Mouse (Mus musculus): ENCODE data around the gene Gpkow. TPM values are rescaled to one million over a fixed set of nuclear protein-coding genes. Genes with fewer than 3 reads are reported as not detected.

Gpkow gene
- polyA plus RNA-seq, 1 experiment from 2014 or later, result 39.0 TPM

GRCm38 (mm10) chrX:7728215-7728921 lies 31.4 kb downstream of the Gpkow start, which contains the start of gene Praf2:
TSS of gene Praf2 (plus strand) at chrX:7728439.
- H3K27me3 ChIP-seq (ENCODE audit: control insufficient read depth, insufficient read depth, low read length), result no peaks in the 10 kb centered on the region
- no peaks in the 10 kb centered on the region for H3K9me3 ChIP-seq (ENCODE audit: control insufficient read depth, low read depth, low read length)
- peak within 1 kb of the TSS; percentile 44 for H3K4me3 ChIP-seq (ENCODE audit: low read depth, low read length)
- peak; percentile 93 for ATAC-seq (ENCODE audit: insufficient number of reproducible peaks, insufficient read depth, low FRiP score, low read depth)
- peak within 1 kb of the TSS; percentile 58; the same call in 1 of the 2 replicates for H3K27ac ChIP-seq (ENCODE audit: low read length)
- 16% methylated on average over 42 of the region's 42 CpGs for WGBS
- H3K9ac ChIP-seq (replicated peaks; ENCODE audit: low read depth, low read length), result 0 out of 2 replicates have a peak within 1 kb of the TSS, but pooled peaks have one; percentile 14
- no peaks in the 10 kb centered on the region; the same call in none of the 2 replicates for H3K36me3 ChIP-seq (ENCODE audit: control insufficient read depth, insufficient read depth, low read length)
- H3K4me1 ChIP-seq (ENCODE audit: control insufficient read depth, insufficient read depth, low read length), result no peaks in the 10 kb centered on the region; the same call in 1 of the 2 replicates
- peak within 1 kb of the TSS; percentile 43 for H3K4me2 ChIP-seq (replicated peaks; ENCODE audit: low read depth, low read length)

- Histone ChIP-seq H3K27me3 (ENCODE audit: control insufficient read depth, insufficient read depth, low read length) (no peaks in the 10 kb centered on the region), H3K36me3 (ENCODE audit: control insufficient read depth, insufficient read depth, low read length) (no peaks in the 10 kb centered on the region; the same call in none of the 2 replicates), H3K9ac (replicated peaks; ENCODE audit: low read depth, low read length) (0 out of 2 replicates have a peak overlapping the region, but pooled peaks have one; percentile 14), H3K27ac (ENCODE audit: low read length) (no peak overlapping the region), H3K4me1 (ENCODE audit: control insufficient read depth, insufficient read depth, low read length) (no peaks in the 10 kb centered on the region; the same call in 1 of the 2 replicates), H3K4me3 (ENCODE audit: low read depth, low read length) (peak overlapping the region; percentile 44), H3K9me3 (ENCODE audit: control insufficient read depth, low read depth, low read length) (no peaks in the 10 kb centered on the region), H3K4me2 (replicated peaks; ENCODE audit: low read depth, low read length) (peak overlapping the region; percentile 43)
- peak; percentile 20; the same call in 1 of the 2 replicates for ATAC-seq (ENCODE audit: insufficient number of reproducible peaks, insufficient read depth, low FRiP score, low read depth)
- WGBS, result 26% methylated on average over 4 of the region's 4 CpGs
Observed at GRCm38 (mm10) chrX:7728922-7729265, 32.0 kb downstream of the Gpkow start.

GRCm38 (mm10) chrX:7733571-7734156 lies 36.7 kb downstream of the Gpkow start:
- Histone ChIP-seq H3K36me3 (ENCODE audit: control insufficient read depth, insufficient read depth, low read length) (no peaks in the 10 kb centered on the region), H3K4me1 (ENCODE audit: control insufficient read depth, insufficient read depth, low read length) (no peaks in the 10 kb centered on the region; the same call in 1 of the 2 replicates), H3K27me3 (ENCODE audit: control insufficient read depth, insufficient read depth, low read length) (no peaks in the 10 kb centered on the region), H3K9ac (replicated peaks; ENCODE audit: low read depth, low read length) (no peak overlapping the region), H3K4me2 (replicated peaks; ENCODE audit: low read depth, low read length) (no peak overlapping the region), H3K27ac (ENCODE audit: low read length) (no peak overlapping the region), H3K9me3 (ENCODE audit: control insufficient read depth, low read depth, low read length) (no peaks in the 10 kb centered on the region), H3K4me3 (ENCODE audit: low read depth, low read length) (no peak overlapping the region)
- ATAC-seq (ENCODE audit: insufficient number of reproducible peaks, insufficient read depth, low FRiP score, low read depth), result no peak
- 37% methylated on average over 26 of the region's 26 CpGs for WGBS

- Histone ChIP-seq H3K9ac (replicated peaks; ENCODE audit: low read depth, low read length) (no peak overlapping the region), H3K9me3 (ENCODE audit: control insufficient read depth, low read depth, low read length) (no peaks in the 10 kb centered on the region), H3K36me3 (ENCODE audit: control insufficient read depth, insufficient read depth, low read length) (no peaks in the 10 kb centered on the region), H3K4me2 (replicated peaks; ENCODE audit: low read depth, low read length) (0 out of 2 replicates have a peak overlapping the region, but pooled peaks have one; percentile 18), H3K27ac (ENCODE audit: low read length) (peak overlapping the region; percentile 44; the same call in 1 of the 2 replicates), H3K27me3 (ENCODE audit: control insufficient read depth, insufficient read depth, low read length) (no peaks in the 10 kb centered on the region), H3K4me1 (ENCODE audit: control insufficient read depth, insufficient read depth, low read length) (no peaks in the 10 kb centered on the region), H3K4me3 (ENCODE audit: low read depth, low read length) (no peak overlapping the region)
- 63% methylated on average over 14 of the region's 14 CpGs for WGBS
- peak; percentile 78 for ATAC-seq (ENCODE audit: insufficient number of reproducible peaks, insufficient read depth, low FRiP score, low read depth)
Observed at GRCm38 (mm10) chrX:7739336-7740081, 42.6 kb downstream of the Gpkow start.

GRCm38 (mm10) chrX:7740082-7740819 lies 43.3 kb downstream of the Gpkow start:
- Histone ChIP-seq H3K27ac (ENCODE audit: low read length) (peak overlapping the region; percentile 48; the same call in 1 of the 2 replicates), H3K4me1 (ENCODE audit: control insufficient read depth, insufficient read depth, low read length) (no peaks in the 10 kb centered on the region), H3K9ac (replicated peaks; ENCODE audit: low read depth, low read length) (no peak overlapping the region), H3K9me3 (ENCODE audit: control insufficient read depth, low read depth, low read length) (no peaks in the 10 kb centered on the region), H3K27me3 (ENCODE audit: control insufficient read depth, insufficient read depth, low read length) (no peaks in the 10 kb centered on the region), H3K36me3 (ENCODE audit: control insufficient read depth, insufficient read depth, low read length) (no peaks in the 10 kb centered on the region), H3K4me3 (ENCODE audit: low read depth, low read length) (peak overlapping the region; percentile 5; the same call in 1 of the 2 replicates), H3K4me2 (replicated peaks; ENCODE audit: low read depth, low read length) (0 out of 2 replicates have a peak overlapping the region, but pooled peaks have one; percentile 18)
- 0 out of 2 replicates have a peak, but pooled peaks have one; percentile 26 for ATAC-seq (ENCODE audit: insufficient number of reproducible peaks, insufficient read depth, low FRiP score, low read depth)
- WGBS, result 49% methylated on average over 10 of the region's 10 CpGs

GRCm38 (mm10) chrX:7741103-7741502 lies 44.2 kb downstream of the Gpkow start:
- Histone ChIP-seq H3K4me2 (replicated peaks; ENCODE audit: low read depth, low read length) (0 out of 2 replicates have a peak overlapping the region, but pooled peaks have one; percentile 10), H3K9ac (replicated peaks; ENCODE audit: low read depth, low read length) (no peak overlapping the region), H3K36me3 (ENCODE audit: control insufficient read depth, insufficient read depth, low read length) (no peaks in the 10 kb centered on the region), H3K4me3 (ENCODE audit: low read depth, low read length) (0 out of 2 replicates have a peak overlapping the region, but pooled peaks have one; percentile 5), H3K27me3 (ENCODE audit: control insufficient read depth, insufficient read depth, low read length) (no peaks in the 10 kb centered on the region), H3K27ac (ENCODE audit: low read length) (peak overlapping the region; percentile 48; the same call in 1 of the 2 replicates), H3K9me3 (ENCODE audit: control insufficient read depth, low read depth, low read length) (no peaks in the 10 kb centered on the region), H3K4me1 (ENCODE audit: control insufficient read depth, insufficient read depth, low read length) (no peaks in the 10 kb centered on the region)
- 65% methylated on average over 5 of the region's 5 CpGs for WGBS
- ATAC-seq (ENCODE audit: insufficient number of reproducible peaks, insufficient read depth, low FRiP score, low read depth), result no peak

GRCm38 (mm10) chrX:7743470-7743869 lies 46.5 kb downstream of the Gpkow start:
- Histone ChIP-seq H3K4me3 (ENCODE audit: low read depth, low read length) (no peak overlapping the region), H3K4me2 (replicated peaks; ENCODE audit: low read depth, low read length) (no peak overlapping the region), H3K36me3 (ENCODE audit: control insufficient read depth, insufficient read depth, low read length) (no peaks in the 10 kb centered on the region), H3K9ac (replicated peaks; ENCODE audit: low read depth, low read length) (no peak overlapping the region), H3K4me1 (ENCODE audit: control insufficient read depth, insufficient read depth, low read length) (no peaks in the 10 kb centered on the region), H3K27ac (ENCODE audit: low read length) (no peak overlapping the region), H3K27me3 (ENCODE audit: control insufficient read depth, insufficient read depth, low read length) (no peaks in the 10 kb centered on the region), H3K9me3 (ENCODE audit: control insufficient read depth, low read depth, low read length) (no peaks in the 10 kb centered on the region)
- no peak for ATAC-seq (ENCODE audit: insufficient number of reproducible peaks, insufficient read depth, low FRiP score, low read depth)
- 51% methylated on average over 5 of the region's 5 CpGs for WGBS

Measured in stomach, embryonic 14.5 days (tissue).